Mouse (Mus musculus) MEL (cell line): ENCODE data around the gene Rtel1. TPM values are rescaled to one million over a fixed set of nuclear protein-coding genes. Genes with fewer than 3 reads are reported as not detected.
A peak's percentile ranks its signal among the peaks of the same experiment; 100 is the strongest.

Experiments
- DNase-seq: peaks from one replicate; pipeline ENCODE4 v3.0.0; 2011; ENCODE audit warnings: low read depth, low spot score
- H3K27ac ChIP-seq: 2 replicates; pipeline ENCODE4 v1.5.1; 2012; ENCODE audit warnings: low read depth, mild to moderate bottlenecking, control low read depth, low read length, moderate library complexity; ENCODE audit not compliant: control insufficient read depth
- H3K27me3 ChIP-seq, 2 experiments: fragments of 150-350 bp in 1 of 2; sonication (generic) in 1 of 2; 2 replicates each; pipeline ENCODE4 v1.6.1; 2012; ENCODE audit warnings: low read length in 2 of 2, mild to moderate bottlenecking in 2 of 2, improper control_type of control experiment in 1 of 2, moderate library complexity in 1 of 2; ENCODE audit not compliant: insufficient read depth in 2 of 2, control insufficient read depth in 1 of 2
- H3K36me3 ChIP-seq, 2 experiments: 2 replicates each; pipeline ENCODE4 v1.6.1; 2012 to 2014; ENCODE audit warnings: low read length in 2 of 2, improper control_type of control experiment in 1 of 2, inconsistent platforms in 1 of 2, mild to moderate bottlenecking in 1 of 2; ENCODE audit not compliant: insufficient read depth in 2 of 2, control insufficient read depth in 1 of 2
- H3K4me1 ChIP-seq, 2 experiments: fragments of 150-350 bp in 1 of 2; sonication (generic) in 1 of 2; 2 replicates each; pipeline ENCODE4 v1.6.1; 2012; ENCODE audit warnings: low read length in 2 of 2, improper control_type of control experiment in 1 of 2, mild to moderate bottlenecking in 1 of 2; ENCODE audit not compliant: insufficient read depth in 2 of 2, control insufficient read depth in 1 of 2
- H3K4me3 ChIP-seq, 2 experiments: fragments of 150-350 bp in 1 of 2; sonication (generic) in 1 of 2; 2 replicates each; pipeline ENCODE4 v1.5.1; 2012; ENCODE audit warnings: low read depth in 2 of 2, low read length in 2 of 2, mild to moderate bottlenecking in 2 of 2, moderate library complexity in 2 of 2, control low read depth in 1 of 2, improper control_type of control experiment in 1 of 2; ENCODE audit not compliant: control insufficient read depth in 1 of 2, insufficient read depth in 1 of 2
- H3K79me2 ChIP-seq: 2 replicates; pipeline ENCODE4 v1.6.1; 2012; ENCODE audit warnings: mild to moderate bottlenecking, low read length, moderate library complexity; ENCODE audit not compliant: control insufficient read depth, poor library complexity, insufficient read depth
- H3K9ac ChIP-seq: 2 replicates; pipeline ENCODE4 v1.6.1; 2012; ENCODE audit warnings: low read depth, mild to moderate bottlenecking, control low read depth, low read length, moderate library complexity; ENCODE audit not compliant: control insufficient read depth, poor library complexity, severe bottlenecking
- H3K9me3 ChIP-seq: fragments of 150-350 bp; sonication (generic); replicated peaks from 2 replicates; pipeline ENCODE4 v1.6.1; 2012; ENCODE audit warnings: mild to moderate bottlenecking, low read length, improper control_type of control experiment, moderate library complexity; ENCODE audit not compliant: insufficient read depth
- ELF1 ChIP-seq: IDR thresholded peaks from 2 replicates; pipeline ENCODE4 v1.6.1; 2014; ENCODE audit warnings: low read depth, mild to moderate bottlenecking, inconsistent platforms, low read length, improper control_type of control experiment, moderate library complexity
- EP300 ChIP-seq, 2 experiments: IDR thresholded peaks; 2 replicates each; pipeline ENCODE4 v1.6.1; 2011; ENCODE audit warnings: improper control_type of control experiment in 2 of 2, low read length in 2 of 2, low read depth in 1 of 2, mild to moderate bottlenecking in 1 of 2
- KAT2A ChIP-seq: conservative IDR thresholded peaks from 2 replicates; pipeline ENCODE4 v1.6.1; 2012; ENCODE audit warnings: low read depth, low read length, improper control_type of control experiment, inconsistent platforms
- MAZ ChIP-seq: IDR thresholded peaks from 2 replicates; pipeline ENCODE4 v1.6.1; 2012; ENCODE audit warnings: low read depth, mild to moderate bottlenecking, inconsistent platforms, low read length, improper control_type of control experiment
- MEF2A ChIP-seq: IDR thresholded peaks from 2 replicates; pipeline ENCODE4 v1.6.1; 2014; ENCODE audit warnings: low read depth, mild to moderate bottlenecking, inconsistent platforms, low read length, improper control_type of control experiment; ENCODE audit not compliant: poor library complexity, insufficient replicate concordance, severe bottlenecking; ENCODE audit errors: extremely low read depth
- MYB ChIP-seq: IDR thresholded peaks from 2 replicates; pipeline ENCODE4 v1.6.1; 2011; ENCODE audit warnings: mild to moderate bottlenecking, low read depth, low read length, improper control_type of control experiment
- MYC ChIP-seq: IDR thresholded peaks from 2 replicates; pipeline ENCODE4 v1.6.1; 2011; ENCODE audit warnings: low read depth, mild to moderate bottlenecking, low read length, improper control_type of control experiment, moderate library complexity
- POLR2A ChIP-seq, 2 experiments: IDR thresholded peaks; 2 replicates each; pipeline ENCODE4 v1.6.1; 2011 to 2012; ENCODE audit warnings: low read length in 2 of 2, mild to moderate bottlenecking in 2 of 2, control low read depth in 1 of 2, improper control_type of control experiment in 1 of 2, low read depth in 1 of 2, moderate library complexity in 1 of 2; ENCODE audit not compliant: control insufficient read depth in 1 of 2, insufficient read depth in 1 of 2, poor library complexity in 1 of 2
- RAD21 ChIP-seq: IDR thresholded peaks from 2 replicates; pipeline ENCODE4 v1.6.1; 2011; ENCODE audit warnings: mild to moderate bottlenecking, low read depth, low read length, improper control_type of control experiment
- SMC3 ChIP-seq: IDR thresholded peaks from 2 replicates; pipeline ENCODE4 v1.6.1; 2011; ENCODE audit warnings: low read depth, low read length, improper control_type of control experiment
- TAL1 ChIP-seq: IDR thresholded peaks from 2 replicates; pipeline ENCODE4 v1.6.1; 2012; ENCODE audit warnings: mild to moderate bottlenecking, inconsistent platforms, low read length, moderate library complexity, mixed read lengths
- TBP ChIP-seq: IDR thresholded peaks from 2 replicates; pipeline ENCODE4 v1.8.0; 2011; ENCODE audit warnings: low read depth, low read length, improper control_type of control experiment
- USF2 ChIP-seq, 2 experiments: IDR thresholded peaks; 2 replicates each; pipeline ENCODE4 v1.6.1; 2011 to 2012; ENCODE audit warnings: improper control_type of control experiment in 2 of 2, low read length in 2 of 2, borderline replicate concordance in 1 of 2, inconsistent platforms in 1 of 2, low read depth in 1 of 2, mild to moderate bottlenecking in 1 of 2; ENCODE audit not compliant: insufficient read depth in 1 of 2
- ZC3H11A ChIP-seq: IDR thresholded peaks from 2 replicates; pipeline ENCODE4 v1.6.1; 2012; ENCODE audit warnings: low read depth, mild to moderate bottlenecking, inconsistent platforms, low read length, improper control_type of control experiment
- ZKSCAN1 ChIP-seq: IDR thresholded peaks from 2 replicates; pipeline ENCODE4 v1.6.1; 2012; ENCODE audit warnings: low read depth, mild to moderate bottlenecking, inconsistent platforms, low read length, improper control_type of control experiment, moderate library complexity
- ZMIZ1 ChIP-seq: IDR thresholded peaks from 2 replicates; pipeline ENCODE4 v1.6.1; 2012; ENCODE audit warnings: low read depth, mild to moderate bottlenecking, inconsistent platforms, low read length, improper control_type of control experiment, moderate library complexity
- ZNF384 ChIP-seq: IDR thresholded peaks from 2 replicates; pipeline ENCODE4 v1.6.1; 2012; ENCODE audit warnings: low read depth, mild to moderate bottlenecking, inconsistent platforms, low read length, improper control_type of control experiment
- polyA plus RNA-seq, 2 experiments: library from polyadenylated mRNA; stranded (reverse) in 1 of 2; unstranded in 1 of 2; fragments of >175 nt in 1 of 2; fragments of >200 nt in 1 of 2; gene quantifications; 2 replicates each; pipeline versions ENCODE4 v1.2.1 to v1.2.4; 2012; ENCODE audit warnings: low replicate concordance in 2 of 2, low read depth in 1 of 2; ENCODE audit not compliant: insufficient read length in 2 of 2, insufficient read depth in 1 of 2, missing spikeins in 1 of 2
- total RNA-seq: library from RNA; depleted of rRNA; stranded (reverse); fragments of 300-350 nt; gene quantifications from 2 replicates; pipeline ENCODE4 v1.2.3, GENCODE M21; 2012

Rtel1 gene
- total and polyA plus RNA-seq, 3 experiments, result 54.2 to 87.0 TPM; not detected in 1

- Histone ChIP-seq H3K4me3 (no peak overlapping the region), H3K9ac (no peak overlapping the region), H3K27me3 (no peaks in the 10 kb centered on the region), H3K79me2 (peaks cover 2% of the 10 kb centered on the region; the same call in 1 of the 2 replicates), H3K9me3 (no peaks in the 10 kb centered on the region), H3K36me3 (peaks cover 5 to 15% of the 10 kb centered on the region in 2 experiments), H3K4me1 (peaks cover 4 to 8% of the 10 kb centered on the region in 2 experiments; a peak in 3 of 4 replicates), H3K27ac (no peak overlapping the region)
- no peak for TF ChIP-seq EP300 (IDR thresholded peaks at IDR 0.05; ENCODE audit: low read depth in 1 of 2, low read length in 2 of 2)
- no peak for TF ChIP-seq KAT2A
- no peak for TF ChIP-seq ELF1
- no peak for TF ChIP-seq USF2 (IDR thresholded peaks at IDR 0.05; ENCODE audit: borderline replicate concordance in 1 of 2, insufficient read depth in 1 of 2, low read depth in 1 of 2, low read length in 2 of 2)
- no peak for TF ChIP-seq ZNF384
- no peak for TF ChIP-seq ZMIZ1
- no peak for TF ChIP-seq TAL1
- TF ChIP-seq POLR2A (IDR thresholded peaks at IDR 0.05; ENCODE audit: control insufficient read depth in 1 of 2, insufficient read depth in 1 of 2, low read depth in 1 of 2, low read length in 2 of 2, poor library complexity in 1 of 2), result no peak
- TF ChIP-seq ZC3H11A, result no peak
- TF ChIP-seq MYC, result no peak
- no peak for TF ChIP-seq MAZ
- TF ChIP-seq ZKSCAN1, result no peak
- TF ChIP-seq MEF2A, result no peak
- no peak for DNase-seq
Observed at GRCm38 (mm10) chr2:181274639-181275038, 44.9 kb upstream of the Rtel1 start.

- Histone ChIP-seq H3K27me3 (no peaks in the 10 kb centered on the region), H3K4me1 (peaks cover 4 to 8% of the 10 kb centered on the region in 2 experiments; a peak in 3 of 4 replicates), H3K9ac (no peak overlapping the region), H3K27ac (peak overlapping the region; percentile 22; the same call in 1 of the 2 replicates), H3K4me3 (no peak overlapping the region), H3K36me3 (peaks cover 5 to 15% of the 10 kb centered on the region in 2 experiments), H3K9me3 (no peaks in the 10 kb centered on the region), H3K79me2 (peaks cover 2% of the 10 kb centered on the region; the same call in 1 of the 2 replicates)
- DNase-seq, result peak; percentile 52
- TF ChIP-seq RAD21, result no peak
- TF ChIP-seq TBP, result no peak
- TF ChIP-seq SMC3, result no peak
- TF ChIP-seq ZKSCAN1, result no peak
- TF ChIP-seq MYB, result no peak
Observed at GRCm38 (mm10) chr2:181276766-181277165, 42.8 kb upstream of the Rtel1 start.
